Mouse (Mus musculus) ES-E14 (cell line): ENCODE measurements around the gene Arrb1. TPM values are rescaled to one million over a fixed set of nuclear protein-coding genes. Genes with fewer than 3 reads are reported as not detected.

Experiments
- DNase-seq: peaks from one replicate; pipeline ENCODE4 v3.0.0-alpha.2; 2013; ENCODE audit warnings: low read depth, low spot score
- H3K27ac ChIP-seq: 2 replicates; pipeline ENCODE4 v1.5.1; 2012; ENCODE audit warnings: low read depth, mild to moderate bottlenecking, low read length, moderate library complexity, mixed read lengths; ENCODE audit not compliant: poor library complexity, insufficient read depth, severe bottlenecking
- H3K36me3 ChIP-seq: 2 replicates; pipeline ENCODE4 v1.6.1; 2012; ENCODE audit warnings: mild to moderate bottlenecking, low read length, moderate library complexity, mixed read lengths; ENCODE audit not compliant: control insufficient read depth, poor library complexity, insufficient read depth, severe bottlenecking
- H3K4me1 ChIP-seq, 2 experiments: fragments of 150-350 bp in 1 of 2; sonication (generic) in 1 of 2; 2 replicates each; pipeline ENCODE4 v1.6.1; 2012; ENCODE audit warnings: low read length in 2 of 2, mild to moderate bottlenecking in 1 of 2, mixed read lengths in 1 of 2; ENCODE audit not compliant: control insufficient read depth in 2 of 2, insufficient read depth in 2 of 2, poor library complexity in 1 of 2
- H3K4me3 ChIP-seq, 2 experiments: fragments of 150-350 bp in 1 of 2; sonication (generic) in 1 of 2; 2 replicates each; pipeline ENCODE4 v1.5.1; 2012; ENCODE audit warnings: low read length in 2 of 2, low read depth in 1 of 2, mild to moderate bottlenecking in 1 of 2, mixed read lengths in 1 of 2; ENCODE audit not compliant: insufficient read depth in 1 of 2, poor library complexity in 1 of 2, severe bottlenecking in 1 of 2
- H3K9ac ChIP-seq: 2 replicates; pipeline ENCODE4 v1.6.1; 2012; ENCODE audit warnings: low read depth, mild to moderate bottlenecking, low read length, mixed read lengths; ENCODE audit not compliant: poor library complexity, insufficient read depth, severe bottlenecking
- H3K9me3 ChIP-seq: fragments of 150-350 bp; sonication (generic); 2 replicates; pipeline ENCODE4 v1.6.1; 2012; ENCODE audit warnings: low read depth, mild to moderate bottlenecking, low read length; ENCODE audit not compliant: control insufficient read depth, insufficient read depth
- CHD2 ChIP-seq: IDR thresholded peaks from 2 replicates; pipeline ENCODE4 v1.6.1; 2014; ENCODE audit warnings: mild to moderate bottlenecking, low read depth, low read length, inconsistent platforms
- HCFC1 ChIP-seq: IDR thresholded peaks from 2 replicates; pipeline ENCODE4 v1.6.1; 2012; ENCODE audit warnings: low read length, inconsistent platforms, borderline replicate concordance; ENCODE audit not compliant: insufficient read depth
- MAFK ChIP-seq: IDR thresholded peaks from 2 replicates; pipeline ENCODE4 v1.6.1; 2014; ENCODE audit warnings: mild to moderate bottlenecking, low read depth, low read length, inconsistent platforms; ENCODE audit not compliant: insufficient read depth
- ZC3H11A ChIP-seq: IDR thresholded peaks from 2 replicates; pipeline ENCODE4 v1.6.1; 2012; ENCODE audit warnings: low read depth, mild to moderate bottlenecking, inconsistent platforms, low read length, borderline replicate concordance
- ZNF384 ChIP-seq: IDR thresholded peaks from 2 replicates; pipeline ENCODE4 v1.6.1; 2012; ENCODE audit warnings: low read depth, low read length, inconsistent platforms
- in situ Hi-C, 2 experiments: fragments of 600-800 bp; cut with MboI; formaldehyde crosslinking; loops; one replicate each; pipeline ENCODE4 v1.15.1; 2025; ENCODE audit warnings: low sequenced_read_pairs in 2 of 2, inconsistent platforms in 1 of 2; ENCODE audit not compliant: unreplicated experiment in 2 of 2
- total RNA-seq: library from RNA; depleted of rRNA; stranded (reverse); fragments of 300-350 nt; gene quantifications from 2 replicates; pipeline ENCODE4 v1.2.3, GENCODE M21; 2012

Arrb1 gene
- total RNA-seq, 1 experiment: 10.7 TPM

DNA sequence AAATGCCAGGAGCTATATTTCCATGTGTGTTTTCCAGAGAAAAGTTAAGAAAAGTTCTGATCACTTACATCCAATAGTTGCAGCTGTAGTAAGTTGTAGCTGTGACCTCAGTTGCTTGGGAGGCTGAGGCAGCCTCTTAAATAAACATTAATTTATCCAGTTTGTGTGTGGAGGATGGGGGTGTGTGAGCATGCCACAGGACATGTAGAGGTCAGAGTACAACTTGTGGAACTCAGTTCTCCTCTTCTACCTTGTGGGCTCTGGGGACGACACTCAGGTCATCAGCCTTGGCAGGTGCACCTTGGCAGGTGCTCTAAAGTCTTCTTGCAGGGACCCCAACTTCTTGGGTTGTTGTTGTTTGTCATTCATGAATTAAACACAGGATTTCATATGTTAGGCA lies 11.4 kb upstream of the Arrb1 start:
- Histone ChIP-seq H3K4me3 (no peak overlapping the region), H3K36me3 (no peaks in the 10 kb centered on the region), H3K9me3 (no peaks in the 10 kb centered on the region), H3K9ac (no peak overlapping the region), H3K27ac (no peak overlapping the region), H3K4me1 (peaks cover 0 to 3% of the 10 kb centered on the region in 2 experiments; a peak in 2 of 4 replicates)
- in situ Hi-C loops: no loop called here
- no peak for TF ChIP-seq MAFK
- DNase-seq: no peak

DNA sequence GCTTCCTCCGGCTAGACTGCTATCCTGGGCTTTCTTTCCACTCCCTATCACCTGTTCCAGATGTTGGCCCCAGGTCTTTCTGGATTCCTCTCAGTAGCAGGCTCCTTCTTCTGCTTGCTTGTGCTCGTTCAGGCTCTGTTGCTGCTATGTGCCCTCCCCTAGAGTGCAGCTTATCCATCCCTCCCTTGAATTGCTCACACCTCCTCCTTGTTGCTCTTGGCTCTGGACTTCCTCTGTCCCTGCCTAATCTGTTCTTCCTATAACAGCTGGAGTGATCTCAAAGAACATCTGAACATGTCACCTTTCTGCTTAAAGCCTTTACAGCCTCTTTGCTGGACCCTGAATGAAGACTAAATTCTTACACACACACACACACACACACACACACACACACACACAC lies 6.7 kb upstream of the Arrb1 start:
- no peak overlapping the region for H3K9ac ChIP-seq
- no peak for DNase-seq
- H3K4me1 ChIP-seq: peaks cover 0 to 11% of the 10 kb centered on the region in 2 experiments; a peak in 1 of 4 replicates
- no peaks in the 10 kb centered on the region for H3K9me3 ChIP-seq
- no peaks in the 10 kb centered on the region for H3K36me3 ChIP-seq
- no peak overlapping the region for H3K4me3 ChIP-seq
- TF ChIP-seq HCFC1 (no peak), MAFK (no peak), ZC3H11A (no peak), ZNF384 (no peak), CHD2 (no peak)
- in situ Hi-C loops: no loop called here
- no peak overlapping the region for H3K27ac ChIP-seq

DNA sequence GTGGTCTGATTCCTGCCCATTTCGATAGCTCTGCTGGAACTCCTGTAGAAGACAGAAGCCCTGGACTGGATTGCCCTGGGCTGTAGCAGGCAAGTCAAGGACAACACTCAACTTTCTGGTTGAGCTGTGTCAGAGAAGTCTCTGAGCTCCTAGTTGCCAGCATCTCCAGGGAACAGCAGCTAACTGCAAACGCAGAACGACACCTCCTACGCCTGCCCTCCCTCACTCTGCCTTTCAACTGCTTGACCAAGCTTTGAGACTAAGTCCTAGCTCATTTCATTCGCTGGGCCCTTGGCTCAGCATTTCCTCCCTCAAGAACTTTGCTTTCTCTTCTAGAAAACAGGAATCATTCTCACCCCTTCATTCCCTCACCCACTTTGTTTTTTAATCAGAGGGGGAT lies 5.9 kb upstream of the Arrb1 start:
- no peaks in the 10 kb centered on the region for H3K36me3 ChIP-seq
- no peak overlapping the region for H3K27ac ChIP-seq
- in situ Hi-C loops: no loop called here
- no peak overlapping the region for H3K4me3 ChIP-seq
- TF ChIP-seq ZC3H11A: no peak
- no peaks in the 10 kb centered on the region for H3K9me3 ChIP-seq
- DNase-seq: no peak
- peaks cover 2 to 11% of the 10 kb centered on the region in 2 experiments; a peak in 3 of 4 replicates for H3K4me1 ChIP-seq
- H3K9ac ChIP-seq: no peak overlapping the region

DNA sequence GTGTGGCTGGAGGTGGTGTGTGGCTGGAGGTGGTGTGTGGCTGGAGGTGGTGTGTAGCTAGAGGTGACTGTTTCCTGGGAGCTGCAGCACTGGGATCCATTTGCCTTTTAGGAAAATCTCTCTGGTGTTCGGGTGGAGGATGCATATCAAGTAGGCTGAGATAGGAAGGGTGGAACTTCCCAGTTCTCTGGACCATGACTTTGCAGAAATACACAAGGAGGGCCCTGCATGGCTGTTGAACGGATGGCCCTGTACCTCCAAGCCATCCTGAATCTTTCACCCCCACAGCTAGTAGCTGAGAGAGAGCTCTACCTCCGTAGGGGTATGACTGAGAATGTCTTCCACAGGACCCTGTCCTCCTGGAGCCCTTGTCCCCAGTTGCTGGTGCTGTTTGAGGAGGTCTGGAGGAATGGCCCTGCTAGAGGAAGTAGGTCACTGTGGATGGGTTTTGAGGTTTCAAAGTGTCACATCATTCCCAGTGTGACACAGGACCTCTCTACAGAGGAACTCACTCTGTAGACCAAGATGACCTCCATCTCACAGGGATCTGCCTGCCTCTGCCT lies 3.8 kb upstream of the Arrb1 start:
- no peak overlapping the region for H3K4me3 ChIP-seq
- TF ChIP-seq HCFC1 (no peak), MAFK (no peak), ZC3H11A (no peak), ZNF384 (no peak), CHD2 (no peak)
- no peaks in the 10 kb centered on the region for H3K36me3 ChIP-seq
- no peak overlapping the region for H3K9ac ChIP-seq
- no peaks in the 10 kb centered on the region for H3K9me3 ChIP-seq
- peaks cover 6 to 24% of the 10 kb centered on the region in 2 experiments; a peak in 3 of 4 replicates for H3K4me1 ChIP-seq
- in situ Hi-C loops: no loop called here
- DNase-seq: no peak
- H3K27ac ChIP-seq: no peak overlapping the region

DNA sequence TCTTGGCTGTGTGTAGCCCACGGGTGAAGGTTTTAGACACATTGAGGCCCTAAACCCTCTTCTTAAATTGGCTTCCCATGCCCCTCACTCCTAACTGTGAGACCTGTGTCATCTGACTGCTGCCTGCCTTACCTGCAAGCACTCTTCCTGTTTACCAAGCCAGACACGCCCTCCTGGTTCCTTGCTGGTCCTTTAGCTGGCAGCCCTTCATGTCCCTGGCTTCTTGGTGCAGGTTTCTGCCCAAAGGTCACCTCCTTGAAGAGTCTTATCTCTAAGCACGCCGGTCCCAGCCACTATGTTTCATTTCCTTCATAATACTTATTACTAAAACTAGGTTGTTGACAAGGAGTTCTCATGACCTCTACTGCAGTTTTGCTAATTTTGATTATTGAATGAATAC lies 2.7 kb upstream of the Arrb1 start:
- Histone ChIP-seq H3K9me3 (no peaks in the 10 kb centered on the region), H3K27ac (no peak overlapping the region; the same call in 1 of the 2 replicates), H3K9ac (no peak overlapping the region), H3K4me1 (peaks cover 10 to 30% of the 10 kb centered on the region in 2 experiments), H3K36me3 (no peaks in the 10 kb centered on the region), H3K4me3 (no peak overlapping the region)
- no peak for TF ChIP-seq ZNF384
- TF ChIP-seq CHD2: no peak
- no peak for TF ChIP-seq MAFK
- no peak for TF ChIP-seq HCFC1
- TF ChIP-seq ZC3H11A: no peak
- no peak for DNase-seq
- in situ Hi-C loops: no loop called here
